Mouse (Mus musculus): ENCODE measurements at regions not wholly inside any gene's neighbourhood (a gene's known extent, or its start where the extent isn't known, plus 50 kb on each side); places are given as distances from the start of the nearest gene placed in this dataset.

DNA sequence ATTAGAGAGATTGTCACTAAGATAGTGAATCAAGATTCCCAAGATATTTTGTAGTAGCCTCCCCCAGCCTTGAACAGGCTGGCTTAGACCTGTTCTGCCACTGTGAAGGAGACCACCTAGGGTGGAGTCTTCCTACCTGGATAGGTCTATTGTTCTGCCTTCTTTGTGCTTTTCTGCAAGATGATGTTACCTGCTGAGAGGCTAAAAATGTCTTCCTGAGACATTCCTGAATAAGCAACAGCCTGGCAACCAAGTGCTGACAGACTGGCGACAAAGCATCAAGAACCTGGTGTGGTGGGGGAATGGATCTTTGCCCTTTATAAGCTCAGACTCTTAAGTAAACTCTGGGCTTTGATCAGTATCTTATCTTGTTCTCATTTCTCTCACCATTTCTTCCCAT lies 447.8 kb downstream of the Dync2h1 start:
- no peak for TF ChIP-seq CTCF (IDR thresholded peaks at IDR 0.05)
- TF ChIP-seq POLR2A (IDR thresholded peaks at IDR 0.05; ENCODE audit: insufficient read depth, low read depth, low read length): no peak
- TF ChIP-seq EP300 (IDR thresholded peaks at IDR 0.05; ENCODE audit: insufficient read depth, low read depth, low read length): no peak
